Mouse (Mus musculus): ENCODE results near the gene Tbc1d23.

The Tbc1d23 gene

GRCm38 (mm10) chr16:57231089-57231936, at the start of gene Tbc1d23:
Gene Tbc1d23 (minus strand): TSS chr16:57231504.
- Histone ChIP-seq H3K36me3 (ENCODE audit: insufficient read depth, low read length) (no peaks in the 10 kb centered on the region), H3K4me3 (replicated peaks; ENCODE audit: low read length) (peak within 1 kb of the TSS; percentile 100)

GRCm38 (mm10) chr16:57280221-57281217, 49.2 kb upstream of the Tbc1d23 start:
- Histone ChIP-seq H3K36me3 (ENCODE audit: insufficient read depth, low read length) (peaks cover 24% of the 10 kb centered on the region), H3K4me3 (replicated peaks; ENCODE audit: low read length) (peak overlapping the region; percentile 46), H3K4me1 (replicated peaks; ENCODE audit: low read depth, low read length) (peaks cover 18% of the 10 kb centered on the region), H3K27me3 (ENCODE audit: insufficient read depth, low read length) (no peaks in the 10 kb centered on the region), H3K9me3 (ENCODE audit: low read length) (peaks cover 39% of the 10 kb centered on the region)
- no peak for TF ChIP-seq NANOG (IDR thresholded peaks at IDR 0.05; ENCODE audit: borderline replicate concordance, low read length)
- no peak for TF ChIP-seq CTCF (conservative IDR thresholded peaks at IDR 0.05; ENCODE audit: low read length)
- no peak for TF ChIP-seq POU5F1 (IDR thresholded peaks at IDR 0.05; ENCODE audit: borderline replicate concordance, low read length)

More at GRCm38 (mm10) chr16:57231089-57231936, at the start of gene Tbc1d23:
- no peaks in the 10 kb centered on the region for H3K27me3 ChIP-seq (ENCODE audit: insufficient read depth, low read length)
- no peaks in the 10 kb centered on the region for H3K9me3 ChIP-seq (ENCODE audit: low read length)
- H3K4me1 ChIP-seq (replicated peaks; ENCODE audit: low read depth, low read length) = peaks cover 37% of the 10 kb centered on the region
- TF ChIP-seq POU5F1 (IDR thresholded peaks at IDR 0.05; ENCODE audit: borderline replicate concordance, low read length) (no peak), NANOG (IDR thresholded peaks at IDR 0.05; ENCODE audit: borderline replicate concordance, low read length) (no peak), CTCF (conservative IDR thresholded peaks at IDR 0.05; ENCODE audit: low read length) (no peak)

DNA sequence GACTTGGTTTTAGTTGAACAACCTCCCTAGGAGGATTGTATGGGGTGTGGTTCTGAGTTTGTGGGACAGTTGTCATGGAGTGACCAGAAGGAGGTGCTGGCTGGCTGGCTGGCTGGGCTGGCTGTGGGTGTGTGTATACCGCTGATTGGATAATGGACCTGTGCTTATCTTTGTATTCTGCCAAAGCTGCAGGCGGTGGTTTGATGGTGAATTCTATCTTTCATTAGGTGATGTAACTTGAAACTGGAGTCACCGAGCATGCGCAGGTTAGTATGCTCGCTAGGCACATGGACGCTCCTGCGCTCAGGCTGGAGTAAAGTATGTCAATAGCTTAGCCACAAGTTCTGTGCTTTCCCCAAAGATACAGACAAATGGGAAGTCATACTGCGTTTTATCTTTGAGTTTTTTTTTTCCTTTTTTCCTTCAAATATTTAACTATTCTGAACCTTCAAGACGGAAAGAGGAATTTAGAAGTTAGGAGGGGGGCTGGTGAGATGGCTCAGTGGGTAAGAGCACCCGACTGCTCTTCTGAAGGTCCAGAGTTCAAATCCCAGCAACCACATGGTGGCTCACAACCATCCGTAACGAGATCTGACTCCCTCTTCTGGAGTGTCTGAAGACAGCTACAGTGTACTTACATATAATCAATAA, 47.8 kb upstream of the Tbc1d23 start:
- Histone ChIP-seq H3K4me3 (replicated peaks; ENCODE audit: low read length) (no peak overlapping the region), H3K4me1 (replicated peaks; ENCODE audit: low read depth, low read length) (peaks cover 18% of the 10 kb centered on the region), H3K36me3 (ENCODE audit: insufficient read depth, low read length) (peaks cover 24% of the 10 kb centered on the region), H3K27me3 (ENCODE audit: insufficient read depth, low read length) (no peaks in the 10 kb centered on the region), H3K9me3 (ENCODE audit: low read length) (peaks cover 28% of the 10 kb centered on the region)
- no peak for TF ChIP-seq NANOG (IDR thresholded peaks at IDR 0.05; ENCODE audit: borderline replicate concordance, low read length)
- TF ChIP-seq CTCF (conservative IDR thresholded peaks at IDR 0.05; ENCODE audit: low read length) = no peak
- no peak for TF ChIP-seq POU5F1 (IDR thresholded peaks at IDR 0.05; ENCODE audit: borderline replicate concordance, low read length)

DNA sequence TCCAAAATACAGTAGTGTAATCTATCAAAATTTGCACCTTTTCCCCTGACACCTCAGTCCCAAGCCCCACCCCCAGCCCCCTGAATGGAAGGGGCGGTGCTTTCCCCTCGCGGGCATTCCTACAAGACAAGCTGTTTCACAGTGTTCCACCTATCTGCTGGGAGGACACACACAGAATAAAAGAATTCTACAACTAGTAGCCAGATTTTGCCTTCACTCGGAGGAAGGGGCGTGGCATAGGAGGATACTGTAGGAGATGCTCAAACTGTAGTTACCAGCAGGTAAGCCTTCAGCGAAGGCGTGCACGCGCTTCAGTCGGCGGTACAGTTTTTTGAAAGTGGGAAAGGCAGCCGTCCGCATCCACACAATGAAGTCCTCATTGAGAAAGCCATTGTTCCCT, 38.4 kb upstream of the Tbc1d23 start:
- TF ChIP-seq POU5F1 (IDR thresholded peaks at IDR 0.05; ENCODE audit: borderline replicate concordance, low read length) = no peak
- TF ChIP-seq NANOG (IDR thresholded peaks at IDR 0.05; ENCODE audit: borderline replicate concordance, low read length) = no peak
- TF ChIP-seq CTCF (conservative IDR thresholded peaks at IDR 0.05; ENCODE audit: low read length) = no peak
- Histone ChIP-seq H3K27me3 (ENCODE audit: insufficient read depth, low read length) (peaks cover 16% of the 10 kb centered on the region), H3K36me3 (ENCODE audit: insufficient read depth, low read length) (no peaks in the 10 kb centered on the region), H3K9me3 (ENCODE audit: low read length) (no peaks in the 10 kb centered on the region), H3K4me3 (replicated peaks; ENCODE audit: low read length) (peak overlapping the region; percentile 57), H3K4me1 (replicated peaks; ENCODE audit: low read depth, low read length) (peaks cover 9% of the 10 kb centered on the region)

DNA sequence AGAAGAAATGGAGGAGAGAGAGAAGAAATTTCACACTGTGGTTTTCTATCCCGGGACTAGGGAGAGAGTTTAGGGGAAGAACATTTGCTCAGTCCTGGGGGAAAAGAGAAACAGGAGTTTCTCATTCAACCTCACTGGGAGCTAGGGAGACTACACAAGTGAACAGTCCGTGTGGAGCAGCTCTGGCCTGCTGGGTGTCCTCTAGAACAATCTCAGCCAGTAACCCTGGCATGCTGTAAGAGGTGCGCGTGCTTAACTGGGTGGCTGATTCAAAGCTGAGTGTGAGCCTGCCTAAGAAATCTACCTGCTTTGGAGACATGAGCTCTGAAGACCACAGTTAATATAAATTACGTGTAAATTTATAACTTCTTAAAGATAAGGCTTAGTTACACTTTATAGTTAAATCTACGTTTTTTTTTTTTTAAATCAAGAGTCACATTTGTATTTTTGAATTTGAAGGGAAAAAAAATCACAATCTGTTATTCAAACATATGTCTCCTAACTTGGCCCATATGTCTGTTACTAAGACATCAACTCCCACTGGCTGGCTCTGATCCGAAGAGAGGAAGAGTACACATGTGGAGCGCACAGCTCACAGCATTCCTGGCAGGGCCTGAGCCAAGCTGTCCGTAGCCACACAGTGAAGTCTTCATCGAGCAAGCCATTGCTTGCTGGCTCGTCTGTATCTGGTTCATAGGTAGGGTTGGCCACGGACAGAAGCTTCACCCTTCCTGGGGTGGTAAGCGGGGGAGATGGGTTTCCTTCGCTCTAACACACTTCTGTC, 36.9 kb upstream of the Tbc1d23 start:
- Histone ChIP-seq H3K9me3 (ENCODE audit: low read length) (peaks cover 7% of the 10 kb centered on the region), H3K36me3 (ENCODE audit: insufficient read depth, low read length) (no peaks in the 10 kb centered on the region), H3K27me3 (ENCODE audit: insufficient read depth, low read length) (peaks cover 16% of the 10 kb centered on the region), H3K4me1 (replicated peaks; ENCODE audit: low read depth, low read length) (peaks cover 9% of the 10 kb centered on the region), H3K4me3 (replicated peaks; ENCODE audit: low read length) (no peak overlapping the region)
- TF ChIP-seq NANOG (IDR thresholded peaks at IDR 0.05; ENCODE audit: borderline replicate concordance, low read length) = no peak
- TF ChIP-seq CTCF (conservative IDR thresholded peaks at IDR 0.05; ENCODE audit: low read length) = no peak
- TF ChIP-seq POU5F1 (IDR thresholded peaks at IDR 0.05; ENCODE audit: borderline replicate concordance, low read length) = no peak

- Histone ChIP-seq H3K36me3 (ENCODE audit: insufficient read depth, low read length) (no peaks in the 10 kb centered on the region), H3K4me3 (replicated peaks; ENCODE audit: low read length) (no peak overlapping the region), H3K4me1 (replicated peaks; ENCODE audit: low read depth, low read length) (peaks cover 9% of the 10 kb centered on the region), H3K9me3 (ENCODE audit: low read length) (peaks cover 7% of the 10 kb centered on the region), H3K27me3 (ENCODE audit: insufficient read depth, low read length) (peaks cover 13% of the 10 kb centered on the region)
- TF ChIP-seq NANOG (IDR thresholded peaks at IDR 0.05; ENCODE audit: borderline replicate concordance, low read length) (no peak), CTCF (conservative IDR thresholded peaks at IDR 0.05; ENCODE audit: low read length) (no peak), POU5F1 (IDR thresholded peaks at IDR 0.05; ENCODE audit: borderline replicate concordance, low read length) (no peak)
These were observed 35.8 kb upstream of the Tbc1d23 start for GRCm38 (mm10) chr16:57267068-57267467.

DNA sequence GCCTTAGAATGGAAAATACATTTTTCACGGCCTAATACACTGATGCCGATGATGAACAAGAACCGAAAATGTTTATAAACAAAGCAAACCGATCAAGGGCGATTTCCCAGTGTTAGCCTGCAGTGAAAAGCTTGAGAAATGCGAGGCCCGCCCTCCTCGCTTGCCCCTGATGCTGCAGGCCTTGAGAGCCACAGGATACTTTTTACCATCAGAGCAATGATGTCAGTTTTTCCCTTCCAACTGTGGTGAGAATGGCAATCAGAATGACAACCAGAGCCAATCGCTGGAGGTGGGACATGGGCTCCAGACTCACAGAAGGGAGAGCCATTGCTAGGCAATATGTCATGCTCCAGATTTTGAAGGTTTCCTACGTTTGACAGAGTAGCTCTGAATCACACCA, 28.8 kb upstream of the Tbc1d23 start:
- Histone ChIP-seq H3K4me1 (replicated peaks; ENCODE audit: low read depth, low read length) (peaks cover 4% of the 10 kb centered on the region; the same call in 1 of the 2 replicates), H3K4me3 (replicated peaks; ENCODE audit: low read length) (no peak overlapping the region), H3K36me3 (ENCODE audit: insufficient read depth, low read length) (no peaks in the 10 kb centered on the region), H3K9me3 (ENCODE audit: low read length) (peaks cover 24% of the 10 kb centered on the region), H3K27me3 (ENCODE audit: insufficient read depth, low read length) (no peaks in the 10 kb centered on the region)
- TF ChIP-seq NANOG (IDR thresholded peaks at IDR 0.05; ENCODE audit: borderline replicate concordance, low read length) (no peak), CTCF (conservative IDR thresholded peaks at IDR 0.05; ENCODE audit: low read length) (no peak), POU5F1 (IDR thresholded peaks at IDR 0.05; ENCODE audit: borderline replicate concordance, low read length) (no peak)

Measured in E14TG2a.4 (cell line).